Mouse (Mus musculus) adrenal gland, postnatal 36 days (tissue): ENCODE data around the gene RPS10-NUDT3. TPM values are rescaled to one million over a fixed set of nuclear protein-coding genes. Genes with fewer than 3 reads are reported as not detected.
"Not testable (repeated sequence)": the region's sequence is repeated elsewhere in the genome, so short reads cannot be mapped to it uniquely, and the experiment has no call there.

Source experiments
- DNase-seq, 2 experiments: peaks; one replicate each; pipeline ENCODE4 v3.0.0; 2021; ENCODE audit warnings: mixed read lengths in 1 of 2
- total RNA-seq, 2 experiments: library from RNA; stranded (reverse); gene quantifications; 2 replicates each; pipeline ENCODE4 v1.2.3; 2021

The RPS10-NUDT3 gene
- total RNA-seq, 2 experiments from 2014 or later: not detected

DNA sequence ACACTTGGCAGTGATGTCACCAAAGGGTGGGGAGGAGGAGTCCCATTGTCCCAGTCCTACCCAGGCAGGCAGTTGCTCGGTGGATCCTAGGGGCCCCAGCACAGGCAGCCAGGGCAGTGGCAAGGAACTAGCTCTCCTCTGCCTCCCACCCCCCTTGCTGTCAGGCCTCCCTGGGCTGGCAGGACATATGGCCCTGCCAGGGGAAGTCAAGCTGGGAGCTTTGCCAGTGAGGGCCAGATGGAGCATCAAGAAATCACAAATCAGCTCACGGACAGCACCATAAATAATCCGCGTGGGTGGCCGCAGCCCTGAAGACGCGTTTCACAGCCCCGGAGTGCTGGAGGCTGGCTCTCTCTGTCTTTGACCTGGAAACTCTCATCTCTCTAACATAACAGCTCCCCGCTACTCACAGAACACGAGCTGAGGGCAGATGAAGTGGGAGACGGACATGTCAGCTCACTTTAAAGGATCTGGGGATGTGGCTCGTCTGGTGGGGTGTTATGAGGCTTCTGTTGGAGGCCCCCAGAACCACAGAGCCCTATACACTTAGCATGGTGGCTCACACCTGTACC, 7.6 kb upstream of the RPS10-NUDT3 start:
- DNase-seq: peak; percentile 67 to 77

DNA sequence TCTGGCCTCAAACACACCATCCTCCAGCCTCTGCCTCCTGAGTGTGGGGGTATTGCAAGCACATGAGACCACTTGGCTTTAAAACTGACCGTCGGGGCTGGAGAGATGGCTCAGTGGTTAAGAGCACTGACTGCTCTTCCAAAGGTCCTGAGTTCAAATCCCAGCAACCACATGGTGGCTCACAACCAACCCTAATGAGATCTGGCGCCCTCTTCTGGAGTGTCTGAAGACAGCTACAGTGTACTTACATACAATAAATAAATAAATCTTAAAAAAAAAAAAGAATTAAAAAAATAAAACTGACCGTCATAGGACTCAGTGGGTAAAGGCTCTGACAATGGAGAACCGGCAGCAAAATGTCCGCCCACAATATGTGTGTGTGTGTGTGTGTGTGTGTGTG, 4.8 kb upstream of the RPS10-NUDT3 start:
- DNase-seq: not testable (repeated sequence)

DNA sequence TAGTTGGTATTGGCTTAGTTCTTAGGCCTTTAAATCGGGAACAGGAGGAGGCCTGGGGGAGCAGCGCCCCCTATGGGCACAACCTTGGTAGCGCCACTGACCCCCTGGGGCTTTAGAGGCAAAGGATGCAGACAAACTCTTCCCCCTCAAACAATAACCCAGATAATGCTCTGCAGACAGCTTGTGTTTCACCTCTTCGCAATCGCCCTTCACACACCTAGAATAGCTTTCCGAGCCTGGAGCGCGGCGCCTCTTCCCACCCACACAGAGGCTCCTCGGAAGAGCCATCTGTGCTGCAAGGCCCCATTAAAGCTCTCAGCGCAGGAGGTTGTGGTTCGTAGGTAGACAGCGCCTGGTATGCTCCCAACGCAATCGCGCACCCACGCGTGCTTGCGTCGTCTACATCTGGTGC, 3.9 kb upstream of the RPS10-NUDT3 start:
- DNase-seq: no peak

DNA sequence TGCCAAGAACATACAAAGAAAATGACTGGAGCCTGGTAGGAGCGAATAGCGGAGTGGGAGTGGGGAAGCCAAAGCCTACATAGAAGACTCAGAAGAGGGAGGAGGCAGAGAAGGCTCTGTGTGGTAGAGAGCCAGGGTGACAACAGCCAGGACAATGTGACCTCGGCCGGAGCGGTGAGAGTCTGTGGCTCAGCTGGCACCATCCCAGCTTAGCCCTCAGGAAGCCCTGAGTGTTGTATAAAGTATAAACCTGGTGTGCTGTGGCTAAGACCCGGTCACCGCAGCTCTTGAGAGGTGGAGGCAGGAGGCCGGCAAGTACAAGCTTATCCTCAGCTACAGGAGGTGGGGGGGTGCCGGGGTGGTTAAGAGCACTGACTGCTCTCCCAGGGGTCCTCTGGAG, 2.3 kb upstream of the RPS10-NUDT3 start:
- peak; percentile 47 for DNase-seq

DNA sequence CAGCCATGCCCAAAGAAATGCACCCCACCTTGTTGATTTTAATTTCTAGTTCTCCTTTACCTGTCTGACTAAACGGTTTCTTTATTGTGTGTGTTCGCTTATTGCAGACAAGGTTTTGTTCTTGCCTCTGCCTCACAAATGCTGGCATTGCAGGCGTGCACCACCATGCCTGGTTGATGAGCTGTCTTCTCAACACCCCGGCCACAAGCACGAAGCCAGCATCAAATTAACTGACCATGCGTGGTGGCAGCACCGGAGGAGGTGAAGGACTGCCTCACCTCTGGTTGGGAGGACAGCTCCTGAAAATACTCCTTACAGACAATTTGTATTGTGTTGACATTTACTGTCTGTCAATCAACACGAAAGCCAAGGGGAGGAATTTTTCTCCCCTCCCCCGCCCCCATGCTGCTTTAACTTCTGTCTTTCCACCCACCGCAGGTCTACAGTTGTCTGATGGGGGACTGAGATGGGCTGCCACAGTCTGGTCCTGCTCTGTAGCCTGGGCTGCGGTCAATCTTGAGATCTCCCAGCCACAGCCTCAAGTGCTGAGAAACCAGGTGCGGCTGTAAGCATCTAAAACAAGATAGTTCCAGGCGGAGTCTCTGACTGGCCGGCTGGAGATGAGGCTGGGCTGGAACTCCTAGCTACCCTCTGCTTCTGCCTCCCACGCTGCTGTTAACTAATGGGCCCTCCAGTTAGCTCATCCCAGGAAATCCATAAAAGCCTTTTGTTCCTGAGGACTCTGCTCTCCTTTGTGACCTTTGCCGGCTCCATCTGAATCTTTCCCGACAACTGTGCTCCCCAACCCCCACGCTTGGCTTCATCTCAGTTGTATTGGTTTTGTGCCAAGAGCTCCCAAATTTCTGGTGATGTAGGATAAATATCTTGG, 1.4 kb upstream of the RPS10-NUDT3 start, which contains the start of gene Rps10:
TSS of gene Rps10 (minus strand) at position 538 of the 889 bp plus-strand sequence.
- no peak for DNase-seq

DNA sequence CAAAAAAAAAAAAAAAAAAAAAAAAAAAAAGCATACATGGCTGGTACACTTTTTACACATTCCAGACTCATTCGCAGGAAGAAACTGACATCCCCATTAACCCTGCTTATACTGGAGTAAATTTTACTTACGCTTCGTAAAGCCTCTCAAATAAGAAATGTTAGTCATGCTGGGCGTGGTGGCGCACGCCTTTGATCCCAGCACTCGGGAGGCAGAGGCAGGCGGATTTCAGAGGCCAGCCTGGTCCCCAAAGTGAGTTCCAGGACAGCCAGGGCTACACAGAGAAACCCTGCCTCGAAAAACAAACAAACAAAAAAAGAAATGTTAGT, 517 bp upstream of the RPS10-NUDT3 start:
- DNase-seq: not testable (repeated sequence)

DNA sequence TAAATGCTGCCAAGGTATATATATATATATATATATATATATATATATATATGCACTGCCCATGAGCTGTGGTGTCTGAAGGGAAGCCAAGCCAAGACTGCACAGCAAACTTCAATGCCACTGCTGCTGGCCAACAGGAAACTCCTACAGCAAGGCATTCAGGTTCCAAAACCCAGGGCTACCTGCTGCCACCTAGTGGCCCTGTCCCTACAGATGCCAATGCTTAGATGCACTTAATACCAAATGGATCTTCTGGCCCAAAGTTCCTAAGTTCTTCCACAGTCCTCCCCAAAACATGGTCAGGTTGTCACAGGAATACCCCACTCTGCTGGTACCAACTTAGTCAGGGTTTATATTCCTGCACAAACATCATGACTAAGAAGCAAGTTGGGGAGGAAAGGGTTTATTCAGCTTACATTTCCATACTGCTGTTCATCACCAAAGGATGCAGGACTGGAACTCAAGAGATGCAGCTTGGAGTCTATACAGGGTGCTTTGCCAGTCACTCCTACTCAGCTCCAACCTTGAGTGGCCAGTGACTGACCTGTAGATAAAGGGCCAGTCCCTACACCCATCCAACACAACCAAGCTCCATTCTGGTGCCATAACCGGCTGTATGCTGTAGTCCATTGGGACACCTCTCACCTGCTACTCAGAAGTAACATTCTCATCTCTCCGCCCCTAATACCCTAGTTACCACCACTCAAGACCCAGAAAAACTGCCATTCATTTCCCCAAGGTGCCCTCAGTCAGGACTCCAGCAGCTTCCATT, 5.6 kb downstream of the RPS10-NUDT3 start:
- peak; percentile 86 to 92 for DNase-seq

DNA sequence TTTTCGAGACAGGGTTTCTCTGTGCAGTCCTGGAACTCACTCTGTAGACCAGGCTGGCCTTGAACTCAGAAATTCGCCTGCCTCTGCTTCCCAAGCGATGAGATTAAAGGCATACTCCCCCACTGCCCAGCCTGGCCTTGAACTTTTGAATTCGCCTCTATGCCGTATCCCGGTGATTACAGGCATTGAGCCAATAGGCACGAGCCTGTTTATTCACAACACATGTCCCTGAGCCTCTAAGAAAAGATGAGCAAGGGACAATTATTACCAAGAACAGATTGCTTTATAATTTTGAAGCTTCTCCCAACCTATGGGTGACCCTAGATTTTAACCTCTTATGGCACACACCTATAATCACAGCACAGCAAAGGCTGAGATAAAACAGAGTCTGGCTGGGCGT, 6.6 kb downstream of the RPS10-NUDT3 start:
- no peak for DNase-seq

DNA sequence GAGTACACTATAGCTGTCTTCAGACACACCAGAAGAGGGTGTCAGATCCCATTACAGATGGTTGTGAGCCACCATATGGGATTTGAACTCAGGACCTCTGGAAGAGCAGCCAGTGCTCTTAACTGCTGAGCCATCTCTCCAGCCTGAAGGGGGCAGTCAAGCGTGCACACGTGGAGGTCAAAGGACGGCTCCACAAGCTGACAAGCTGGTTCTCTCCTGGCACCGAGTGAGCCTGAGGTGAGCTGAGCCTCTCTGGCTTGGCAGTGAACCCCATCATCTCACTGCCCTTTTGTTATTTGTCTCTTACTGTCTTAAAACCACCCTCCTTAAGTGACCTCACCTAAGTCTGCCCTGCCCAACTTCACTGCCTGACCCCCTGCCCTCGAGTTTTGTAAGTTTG, 7.6 kb downstream of the RPS10-NUDT3 start:
- DNase-seq: no peak

DNA sequence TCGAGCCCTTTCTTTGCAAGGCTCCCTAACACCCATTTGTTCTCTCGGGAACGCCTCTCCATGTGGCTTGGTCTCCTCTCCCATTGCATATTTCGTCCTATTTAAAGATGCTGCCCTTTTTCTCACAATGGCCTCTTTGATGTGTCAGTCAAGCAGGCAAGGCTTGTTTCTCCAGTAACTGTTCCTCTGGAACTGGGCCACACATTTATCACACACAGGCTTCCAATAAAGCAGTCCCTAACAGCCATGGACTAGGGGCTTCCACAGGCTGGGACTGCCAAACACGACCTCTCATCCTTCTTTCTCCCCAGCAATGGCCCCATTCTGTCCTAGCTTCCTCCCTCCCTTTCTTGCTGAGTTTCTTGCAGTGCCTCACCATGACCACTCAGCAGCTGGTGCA, 8.3 kb downstream of the RPS10-NUDT3 start:
- DNase-seq: no peak

DNA sequence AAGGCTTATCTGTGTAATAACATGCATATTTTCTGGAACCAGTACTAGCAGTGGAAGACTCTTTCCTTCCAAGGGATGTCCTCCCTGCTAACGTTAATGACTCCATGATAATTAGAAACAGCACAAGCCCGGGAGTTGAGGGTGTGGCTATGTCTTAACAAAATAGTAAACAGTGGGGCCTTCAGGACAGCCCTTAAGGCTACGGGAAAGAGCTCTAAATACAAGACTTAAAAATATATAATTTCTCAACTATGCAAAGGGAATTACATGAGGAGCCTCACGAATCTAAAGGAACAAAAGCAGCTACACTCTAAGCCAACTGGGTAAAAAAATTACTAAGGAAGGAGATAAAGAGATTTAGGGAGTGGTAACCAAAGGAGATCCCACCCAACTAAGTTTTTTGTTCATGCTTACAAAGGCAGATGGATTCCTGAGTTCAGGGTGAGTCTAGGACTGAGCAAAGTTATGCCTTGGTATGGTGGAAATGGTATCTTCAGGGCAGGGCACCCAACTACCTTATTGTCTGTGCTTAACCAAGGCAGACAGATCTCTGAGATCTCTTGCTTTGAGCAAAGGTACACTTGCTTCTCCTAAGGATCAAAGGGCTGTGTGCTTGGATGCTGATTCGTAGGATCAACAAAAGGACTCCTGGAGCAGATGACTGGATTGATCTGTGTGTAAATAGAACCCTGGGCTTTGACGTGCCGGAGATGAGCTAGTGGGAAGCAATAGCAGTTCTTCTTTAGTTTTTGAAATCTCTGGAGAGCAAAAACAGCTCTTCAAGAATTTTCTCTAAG, 9.4 kb downstream of the RPS10-NUDT3 start:
- no peak for DNase-seq

DNA sequence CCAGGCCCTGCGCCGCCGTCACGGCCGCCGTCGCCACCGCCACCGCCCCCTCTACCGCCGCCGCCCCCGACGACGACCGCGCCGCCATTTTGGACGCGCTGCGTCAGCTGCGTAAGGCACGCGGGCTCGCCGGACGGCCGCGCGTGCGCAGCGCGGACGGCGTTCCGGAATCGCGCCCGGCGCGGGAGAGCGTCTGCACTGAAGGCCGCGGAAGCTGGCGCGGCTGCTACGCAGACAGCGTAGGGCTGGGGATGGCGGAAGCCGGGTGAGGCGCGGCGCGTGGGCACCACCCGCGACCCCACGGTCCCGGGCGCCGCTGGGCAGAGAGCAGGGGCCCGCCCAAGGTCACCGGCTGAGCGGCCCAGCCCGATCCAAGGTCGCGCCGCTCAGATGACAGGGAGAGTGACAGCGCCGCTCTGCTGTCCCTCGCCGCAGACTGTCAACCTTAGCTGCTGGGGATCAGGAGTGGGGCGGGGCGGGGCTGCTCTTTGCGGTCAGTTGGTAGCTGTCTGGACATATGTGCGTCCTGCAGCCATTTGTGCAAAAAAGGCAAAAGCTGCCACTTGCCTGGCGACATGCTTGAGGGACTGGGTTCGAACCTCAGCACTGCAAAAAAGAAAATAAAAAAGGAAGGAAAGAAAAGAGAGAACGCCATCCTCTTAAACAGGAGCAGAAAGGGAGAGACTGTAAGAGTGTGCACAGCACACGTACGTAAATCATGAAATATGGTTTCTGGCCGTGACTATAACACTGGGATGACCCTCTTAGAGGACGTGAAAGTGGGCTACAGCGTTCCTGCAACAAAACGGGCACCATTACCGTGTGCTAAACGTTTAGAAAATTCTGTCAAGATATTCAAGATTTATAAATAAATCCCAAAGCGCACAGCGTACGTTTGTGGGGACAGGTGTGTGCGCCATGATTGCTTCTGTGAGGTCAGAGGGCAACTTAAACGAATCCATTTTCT, 11.4 kb downstream of the RPS10-NUDT3 start, which contains the start of gene Nudt3:
TSS of gene Nudt3 (minus strand) at position 136 of the 967 bp plus-strand sequence.
- peak; percentile 91 to 93 for DNase-seq

DNA sequence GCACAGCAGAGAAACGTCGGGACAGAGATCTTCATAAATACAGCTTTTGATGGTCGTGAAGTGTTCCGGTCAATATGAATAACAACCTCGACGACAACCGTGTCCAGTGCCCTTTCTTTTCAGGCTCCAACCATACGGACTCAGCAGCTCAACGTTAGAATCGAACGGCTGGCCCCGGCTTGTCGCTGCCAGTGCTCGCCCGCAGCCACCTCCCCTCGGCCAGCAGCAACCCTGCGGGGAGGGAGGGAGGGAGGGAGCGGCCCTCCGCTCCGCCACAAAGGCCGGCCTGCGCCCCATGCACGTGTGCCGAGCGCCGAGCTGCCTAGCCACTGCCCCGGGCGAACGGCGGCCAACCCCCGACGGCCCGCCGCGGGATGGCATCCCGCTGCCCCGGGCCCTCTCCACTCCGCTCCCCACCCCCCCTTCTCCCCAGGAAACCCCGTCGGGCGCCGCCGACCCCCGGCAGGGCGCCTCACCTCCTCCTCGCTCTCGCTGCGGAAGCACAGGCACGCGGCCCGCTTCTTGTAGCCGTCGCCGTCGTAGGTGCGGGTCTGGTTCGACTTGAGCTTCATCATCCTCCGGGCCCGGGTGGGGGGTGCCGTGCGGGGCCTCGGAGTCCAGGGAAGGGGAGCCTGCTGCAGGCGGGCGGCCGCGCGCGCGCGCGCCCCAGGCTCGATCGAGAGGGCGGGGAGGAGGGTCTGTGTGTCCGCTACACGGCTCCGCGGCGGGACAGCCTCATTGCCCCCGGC, 12.2 kb downstream of the RPS10-NUDT3 start:
- DNase-seq: peak; percentile 60 to 79

DNA sequence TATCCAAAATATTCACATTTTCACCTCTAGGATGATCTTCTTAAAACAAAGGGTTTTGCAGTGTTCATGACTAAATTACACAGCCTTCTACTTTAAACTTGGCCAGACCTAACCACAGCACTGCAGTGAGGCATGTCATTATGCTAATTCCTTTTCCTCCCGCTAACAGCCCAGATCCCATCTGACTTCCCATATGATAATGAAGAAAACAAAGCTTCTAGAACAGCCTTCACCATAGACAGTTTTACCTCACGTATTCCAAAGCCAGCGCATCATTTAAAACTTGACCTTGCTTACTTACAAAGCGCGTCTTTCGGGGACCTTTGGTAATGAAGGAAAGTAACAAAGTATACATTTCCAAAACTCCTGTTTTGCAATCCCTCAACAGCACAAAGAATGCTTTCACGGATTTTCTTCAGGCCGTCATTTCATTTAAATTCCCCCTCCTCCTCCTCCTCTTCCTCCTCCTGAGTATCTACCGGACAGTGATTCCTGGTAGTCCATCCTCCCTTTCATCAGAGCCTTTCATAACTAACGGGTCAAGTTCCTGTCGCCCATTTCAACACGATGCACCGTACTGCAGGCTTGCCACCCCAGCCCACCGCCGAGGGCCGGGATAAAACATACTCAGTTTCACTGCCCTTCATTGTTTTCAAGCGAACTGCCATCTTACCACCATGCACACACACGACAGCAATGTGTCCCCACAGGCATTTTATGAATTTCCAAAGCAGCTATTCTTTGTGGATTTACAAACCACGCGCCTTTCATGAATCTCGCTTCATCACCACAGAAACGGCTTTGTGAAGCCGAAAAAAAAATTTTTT, 13.1 kb downstream of the RPS10-NUDT3 start:
- DNase-seq: no peak

DNA sequence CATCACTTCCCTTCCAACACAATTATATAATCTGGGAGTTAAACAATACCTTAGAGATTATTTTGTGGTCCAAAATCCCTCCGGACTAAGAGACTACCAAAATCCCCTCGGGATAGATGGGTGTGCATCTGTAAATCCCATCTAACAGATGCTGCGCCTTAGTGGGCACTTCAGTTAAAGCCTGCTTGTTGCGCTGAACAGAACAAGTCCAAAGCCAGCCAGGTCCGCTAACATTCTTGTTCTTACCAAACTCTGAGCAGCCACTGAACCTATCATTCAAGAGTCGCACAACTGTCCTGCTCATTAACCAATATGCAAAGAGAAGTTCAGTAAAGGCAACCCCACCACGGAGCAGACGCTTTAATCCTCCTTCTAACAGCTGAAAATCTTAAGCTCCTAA, 13.9 kb downstream of the RPS10-NUDT3 start:
- DNase-seq: no peak

DNA sequence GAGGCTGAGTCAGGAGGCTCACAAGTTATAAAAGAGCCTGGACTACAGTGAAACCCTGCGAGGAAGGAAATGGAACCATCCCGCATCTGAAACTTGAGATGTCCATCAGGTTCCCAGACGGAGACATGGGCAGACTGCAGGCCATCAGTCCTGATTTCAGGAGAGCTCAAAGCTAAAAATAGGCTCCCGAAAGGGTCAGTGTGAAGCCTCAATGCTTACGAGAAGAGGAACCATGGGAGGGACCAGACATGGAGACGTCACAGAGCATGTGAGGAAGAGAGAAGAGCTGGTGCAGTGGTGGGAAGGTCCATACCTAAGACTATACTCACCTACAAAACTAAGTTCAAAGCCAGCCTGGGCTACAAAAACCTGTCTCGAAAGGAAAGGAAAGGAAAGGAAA, 19.6 kb downstream of the RPS10-NUDT3 start:
- no peak for DNase-seq

DNA sequence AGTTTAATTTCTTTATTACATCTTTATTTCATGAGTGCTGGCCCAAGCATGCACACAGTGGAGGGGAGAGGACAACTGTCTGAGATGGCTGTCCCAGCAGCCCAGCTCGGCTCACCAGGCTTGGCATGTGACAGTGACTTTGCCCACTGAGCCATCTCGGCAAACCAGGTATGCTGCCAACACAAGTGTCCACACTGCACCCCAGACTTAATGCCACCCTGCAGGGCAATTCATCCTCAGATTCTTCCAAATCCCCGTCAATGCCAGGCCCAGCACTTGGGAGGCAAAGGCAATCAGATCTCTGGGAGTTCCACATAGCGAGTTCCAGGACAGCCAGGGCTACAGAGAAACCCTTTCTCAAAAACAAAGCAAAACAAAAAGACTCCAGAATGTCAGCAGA, 22.0 kb downstream of the RPS10-NUDT3 start:
- DNase-seq: no peak

DNA sequence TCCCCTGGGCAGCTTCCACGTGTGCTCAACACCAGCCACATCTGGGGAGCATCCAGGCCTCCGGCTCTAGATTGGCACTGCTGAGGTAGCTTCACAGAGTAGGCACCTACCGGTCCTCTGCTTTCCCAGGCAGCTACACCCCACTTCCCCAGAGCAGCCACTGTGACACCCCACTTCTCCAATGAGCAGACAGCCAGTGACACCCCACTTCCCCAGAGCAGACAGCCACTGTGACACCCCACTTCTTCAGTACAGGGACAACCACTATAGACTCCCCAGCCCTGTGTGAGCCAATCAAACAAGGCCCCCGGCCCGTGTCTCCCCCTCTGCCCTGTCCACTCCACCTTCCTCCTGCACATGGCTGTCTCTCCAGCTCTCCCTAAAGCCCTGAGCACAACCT, 23.0 kb downstream of the RPS10-NUDT3 start:
- no peak for DNase-seq

DNA sequence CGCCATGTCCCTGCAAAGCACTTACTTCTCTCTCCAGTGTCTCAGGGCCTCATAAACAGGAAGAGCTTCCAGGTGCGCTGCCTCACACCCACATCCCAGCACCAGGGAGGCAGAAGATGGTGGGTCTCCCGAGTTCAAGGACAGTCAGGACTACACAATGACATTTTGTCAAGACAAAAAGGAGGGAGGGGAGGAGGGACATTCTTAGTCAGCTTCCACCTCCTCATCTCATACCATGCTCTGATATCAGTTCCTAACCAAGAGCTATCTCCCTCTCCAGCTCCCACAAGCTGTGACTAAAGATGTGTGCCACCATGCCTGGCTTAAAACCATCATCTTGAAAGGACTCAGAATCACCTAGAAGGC, 23.5 kb downstream of the RPS10-NUDT3 start:
- DNase-seq: no peak
